Mouse (Mus musculus): ENCODE measurements around the gene Actn1.

DNA sequence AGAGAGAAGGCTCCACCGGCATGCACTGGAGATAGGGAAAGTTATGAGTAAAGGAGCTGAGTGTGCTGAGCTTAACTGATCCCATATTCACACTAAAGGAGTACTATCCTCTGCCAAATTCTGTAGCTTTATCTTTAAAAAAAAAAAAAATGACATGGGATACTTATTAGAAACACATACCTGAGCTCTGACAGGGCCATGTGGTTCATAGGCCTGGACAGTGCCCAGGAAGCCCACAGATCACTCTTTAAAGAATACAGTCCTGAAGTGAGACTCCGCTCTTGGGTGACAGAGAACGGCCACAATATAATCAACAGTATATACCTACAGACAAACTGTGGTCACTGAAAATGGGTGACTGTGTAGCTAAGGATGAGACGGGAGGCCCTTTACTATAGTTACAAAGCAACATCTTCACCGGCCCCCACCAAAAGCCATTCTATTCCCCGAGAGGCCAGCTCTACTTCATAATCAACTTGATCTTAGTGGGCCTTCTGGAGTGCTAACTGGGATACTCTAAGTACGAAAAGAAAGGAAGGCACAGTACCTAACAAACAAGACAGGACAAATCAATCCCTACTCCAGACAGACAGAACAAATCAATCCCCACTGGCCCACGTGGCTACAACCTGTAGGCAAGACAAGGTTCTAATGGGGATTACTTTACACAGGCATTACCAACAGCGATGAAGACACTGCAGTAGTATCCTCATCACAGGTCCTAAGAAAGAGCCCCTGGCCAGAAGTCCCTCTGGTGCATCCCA, 27.9 kb downstream of the Actn1 start:
- no peak for TF ChIP-seq GATA1 (IDR thresholded peaks at IDR 0.05; ENCODE audit: low read length)
- TF ChIP-seq TAL1 (IDR thresholded peaks at IDR 0.05; ENCODE audit: low read length) = no peak

Measured in erythroblast, embryonic 14.5 days (primary cell).